Mouse (Mus musculus) lung, embryonic 16.5 days (tissue): Measurements from ENCODE around the gene Scg3. TPM values are rescaled to one million over a fixed set of nuclear protein-coding genes. Genes with fewer than 3 reads are reported as not detected.

Experiments used
- ATAC-seq: fragments of 200-750 bp; cut with Nextera tagmentation; 2 replicates; pipeline ENCODE4 v1.8.0; 2017; ENCODE audit warnings: low read depth, mild to moderate bottlenecking, moderate library complexity
- H3K27ac ChIP-seq: fragments of 300-500 bp; sonication (generic); 2 replicates; pipeline ENCODE4 v1.5.1; 2014; ENCODE audit warnings: mild to moderate bottlenecking, control low read depth, low read length
- H3K27me3 ChIP-seq: fragments of 300-500 bp; sonication (generic); 2 replicates; pipeline ENCODE4 v1.6.1; 2014; ENCODE audit warnings: low read depth, low read length, mixed read lengths; ENCODE audit not compliant: control insufficient read depth, insufficient read depth
- H3K36me3 ChIP-seq: fragments of 300-500 bp; sonication (generic); 2 replicates; pipeline ENCODE4 v1.6.1; 2014; ENCODE audit warnings: low read length; ENCODE audit not compliant: control insufficient read depth, insufficient read depth
- H3K4me1 ChIP-seq: fragments of 300-500 bp; sonication (generic); replicated peaks from 2 replicates; pipeline ENCODE4 v1.6.1; 2014; ENCODE audit warnings: low read length, mixed read lengths; ENCODE audit not compliant: control insufficient read depth, insufficient read depth
- H3K4me2 ChIP-seq: fragments of 300-500 bp; sonication (generic); 2 replicates; pipeline ENCODE4 v1.6.1; 2014; ENCODE audit warnings: low read depth, low read length, control low read depth
- H3K4me3 ChIP-seq: fragments of 300-500 bp; sonication (generic); 2 replicates; pipeline ENCODE4 v1.5.1; 2014; ENCODE audit warnings: mild to moderate bottlenecking, low read length, control low read depth
- H3K9ac ChIP-seq: fragments of 300-500 bp; sonication (generic); 2 replicates; pipeline ENCODE4 v1.6.1; 2014; ENCODE audit warnings: low read length, control low read depth
- H3K9me3 ChIP-seq: fragments of 300-500 bp; sonication (generic); 2 replicates; pipeline ENCODE4 v1.6.1; 2016; ENCODE audit warnings: low read length; ENCODE audit not compliant: control insufficient read depth
- WGBS: fragments of 180-500 bp; shearing (Covaris S2); extraction: QIAGEN DNeasy Blood & Tissue Kit; methylation state at CpG from one replicate; pipeline ENCODE4 v1.1.7; 2014; 5-methylcytosine and 5-hydroxymethylcytosine counted together
- polyA plus RNA-seq: library from polyadenylated mRNA; unstranded; fragments of >200 nt; fragmentation: Nextera tagmentation; extraction: Ambion mirVana; gene quantifications from 2 replicates; pipeline ENCODE4 v1.2.1, GENCODE M21; 2015

Scg3 gene
- polyA plus RNA-seq, 1 experiment from 2014 or later = 1.2 TPM

- Histone ChIP-seq H3K27me3 (no peaks in the 10 kb centered on the region), H3K27ac (no peak overlapping the region), H3K9ac (no peak overlapping the region), H3K9me3 (no peaks in the 10 kb centered on the region), H3K36me3 (no peaks in the 10 kb centered on the region), H3K4me2 (no peak overlapping the region), H3K4me3 (no peak overlapping the region), H3K4me1 (peaks cover 14% of the 10 kb centered on the region; the same call in 1 of the 2 replicates)
- peak; percentile 83 for ATAC-seq
- 38% methylated on average over 5 of the region's 5 CpGs for WGBS
These were observed 84.5 kb downstream of the Scg3 start for GRCm38 (mm10) chr9:75599191-75599841.

- no peak overlapping the region for H3K9ac ChIP-seq
- no peak for ATAC-seq
- no peaks in the 10 kb centered on the region for H3K27me3 ChIP-seq
- no peak overlapping the region for H3K27ac ChIP-seq
- no peak overlapping the region for H3K4me3 ChIP-seq
- no peak overlapping the region for H3K4me2 ChIP-seq
- no peaks in the 10 kb centered on the region for H3K9me3 ChIP-seq
- WGBS = 72% methylated on average over 4 of the region's 4 CpGs
- peaks cover 14% of the 10 kb centered on the region; the same call in 1 of the 2 replicates for H3K4me1 ChIP-seq
- H3K36me3 ChIP-seq = no peaks in the 10 kb centered on the region
These were observed 86.3 kb downstream of the Scg3 start for GRCm38 (mm10) chr9:75597596-75597995.

- no peak overlapping the region for H3K27ac ChIP-seq
- no peak for ATAC-seq
- 82% methylated on average over 13 of the region's 13 CpGs for WGBS
These were observed 86.8 kb downstream of the Scg3 start for GRCm38 (mm10) chr9:75597036-75597435.

GRCm38 (mm10) chr9:75593481-75593880, 90.4 kb downstream of the Scg3 start:
- 78% methylated on average over 5 of the region's 5 CpGs for WGBS
- Histone ChIP-seq H3K9me3 (no peaks in the 10 kb centered on the region), H3K4me1 (no peaks in the 10 kb centered on the region), H3K4me3 (no peak overlapping the region), H3K27ac (no peak overlapping the region), H3K4me2 (no peak overlapping the region), H3K9ac (no peak overlapping the region), H3K27me3 (no peaks in the 10 kb centered on the region), H3K36me3 (no peaks in the 10 kb centered on the region)
- no peak for ATAC-seq

More at GRCm38 (mm10) chr9:75597036-75597435, 86.8 kb downstream of the Scg3 start:
- peaks cover 14% of the 10 kb centered on the region; the same call in 1 of the 2 replicates for H3K4me1 ChIP-seq
- H3K27me3 ChIP-seq = no peaks in the 10 kb centered on the region
- H3K4me3 ChIP-seq = no peak overlapping the region
- no peaks in the 10 kb centered on the region for H3K36me3 ChIP-seq
- no peak overlapping the region for H3K9ac ChIP-seq
- H3K9me3 ChIP-seq = no peaks in the 10 kb centered on the region
- no peak overlapping the region for H3K4me2 ChIP-seq

Other genes with a start within 250 kb of the Scg3 start
- gene Leo1, start 242.5 kb downstream of the Scg3 start, polyA plus RNA-seq = 32.2 and 36.3 TPM in 2 replicates
- 177 and 185 TPM in 2 replicates for gene Tmod3, start 124.4 kb downstream of the Scg3 start, polyA plus RNA-seq
- 8.7 and 9.2 TPM in 2 replicates for gene Tmod2, start 72.7 kb downstream of the Scg3 start, polyA plus RNA-seq
- 21.4 and 24.8 TPM in 2 replicates for gene Lysmd2, start 58.3 kb downstream of the Scg3 start, polyA plus RNA-seq
- gene Bmp5, start 91.3 kb upstream of the Scg3 start, polyA plus RNA-seq = 32.3 and 35.3 TPM in 2 replicates